Mouse (Mus musculus) small intestine, adult 2 months (tissue): ENCODE data around the gene Arrdc5. TPM values are rescaled to one million over a fixed set of nuclear protein-coding genes. Genes with fewer than 3 reads are reported as not detected.
A peak's percentile ranks its signal among the peaks of the same experiment; 100 is the strongest.

ENCODE experiments used
- H3K27ac ChIP-seq: fragments of 200-500 bp; 2 replicates; pipeline ENCODE4 v1.5.1; 2012; ENCODE audit warnings: low read depth, low read length, control low read depth, inconsistent platforms; ENCODE audit not compliant: insufficient read depth
- H3K27me3 ChIP-seq: fragments of 200-500 bp; 2 replicates; pipeline ENCODE4 v1.6.1; 2012; ENCODE audit warnings: mild to moderate bottlenecking, moderate library complexity, low read length, inconsistent platforms; ENCODE audit not compliant: control insufficient read depth, insufficient read depth
- H3K36me3 ChIP-seq: fragments of 200-500 bp; 2 replicates; pipeline ENCODE4 v1.6.1; 2012; ENCODE audit warnings: mild to moderate bottlenecking, low read length, control low read depth, inconsistent platforms; ENCODE audit not compliant: control insufficient read depth, insufficient read depth
- H3K4me1 ChIP-seq: fragments of 200-500 bp; 2 replicates; pipeline ENCODE4 v1.6.1; 2012; ENCODE audit warnings: low read length, inconsistent platforms, mixed read lengths; ENCODE audit not compliant: control insufficient read depth, insufficient read depth, insufficient read length
- H3K4me3 ChIP-seq: fragments of 200-500 bp; 2 replicates; pipeline ENCODE4 v1.5.1; 2012; ENCODE audit warnings: low read depth, mild to moderate bottlenecking, control low read depth, inconsistent platforms, low read length, moderate library complexity
- CTCF ChIP-seq: fragments of 200-500 bp; IDR thresholded peaks from 2 replicates; pipeline ENCODE4 v1.5.1; 2012; ENCODE audit warnings: low read depth, mild to moderate bottlenecking, control low read depth, inconsistent platforms, low read length, moderate library complexity, mixed read lengths; ENCODE audit not compliant: insufficient replicate concordance, insufficient read length; ENCODE audit errors: extremely low read depth
- POLR2A ChIP-seq: fragments of 200-500 bp; IDR thresholded peaks from 2 replicates; pipeline ENCODE4 v1.6.1; 2012; ENCODE audit warnings: low read depth, mild to moderate bottlenecking, control low read depth, inconsistent platforms, low read length, moderate library complexity
- WGBS: fragments of 180-500 bp; shearing (Covaris S2); methylation state at CpG from one replicate; pipeline ENCODE4 v1.1.7; 2018; 5-methylcytosine and 5-hydroxymethylcytosine counted together
- polyA plus RNA-seq: library from polyadenylated mRNA; depleted of rRNA; stranded (reverse); fragments of >200 nt; gene quantifications from 2 replicates; pipeline ENCODE4 v1.2.3, GENCODE M21; 2012

Arrdc5 gene
- polyA plus RNA-seq, 1 experiment, result not detected

DNA sequence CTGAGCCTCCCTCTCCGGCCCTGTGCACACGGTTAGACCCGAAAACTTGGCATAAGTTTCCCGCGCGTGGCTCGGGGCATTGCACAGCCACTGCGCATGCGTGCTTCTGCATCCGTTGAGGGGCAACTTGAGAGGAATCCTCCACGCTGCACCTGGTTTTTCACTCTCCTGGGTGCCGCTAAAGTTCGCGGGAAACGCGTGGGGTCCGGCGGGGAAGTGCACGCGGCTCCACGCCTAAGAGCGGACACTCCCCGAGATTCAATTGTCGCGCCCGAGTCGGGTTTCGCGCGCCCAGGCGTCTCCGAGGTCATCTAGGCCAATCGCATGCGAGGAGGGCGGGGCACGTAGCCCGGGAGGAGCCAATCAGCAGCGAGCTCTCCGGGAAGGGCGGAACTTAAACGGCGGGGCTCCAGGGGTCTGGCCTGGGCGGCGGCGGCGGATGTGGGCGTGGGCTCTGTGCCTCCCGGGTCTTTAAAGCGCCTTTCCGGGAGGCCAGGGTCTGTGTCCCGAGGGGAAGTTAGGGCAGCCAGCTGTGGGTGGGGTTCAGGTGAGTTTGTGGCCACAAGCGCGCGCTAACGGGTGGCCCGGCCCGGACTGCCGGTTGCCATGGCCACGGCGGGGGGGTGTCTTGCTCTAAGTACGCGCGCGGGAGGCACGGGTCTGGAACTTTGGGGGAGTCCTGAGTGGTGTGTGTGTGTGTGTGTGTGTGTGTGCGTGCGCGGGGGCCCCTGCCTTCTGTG is 3.9 kb upstream of the Arrdc5 start:
- peaks cover 22% of the 10 kb centered on the region for H3K4me1 ChIP-seq
- H3K27ac ChIP-seq, result peak overlapping the region; percentile 31; the same call in 1 of the 2 replicates
- no peak for TF ChIP-seq CTCF
- no peak for TF ChIP-seq POLR2A
- no peaks in the 10 kb centered on the region for H3K27me3 ChIP-seq
- WGBS, result under 1% methylated on average over 68 of the region's 68 CpGs
- H3K36me3 ChIP-seq, result no peaks in the 10 kb centered on the region
- peak overlapping the region; percentile 82 for H3K4me3 ChIP-seq

DNA sequence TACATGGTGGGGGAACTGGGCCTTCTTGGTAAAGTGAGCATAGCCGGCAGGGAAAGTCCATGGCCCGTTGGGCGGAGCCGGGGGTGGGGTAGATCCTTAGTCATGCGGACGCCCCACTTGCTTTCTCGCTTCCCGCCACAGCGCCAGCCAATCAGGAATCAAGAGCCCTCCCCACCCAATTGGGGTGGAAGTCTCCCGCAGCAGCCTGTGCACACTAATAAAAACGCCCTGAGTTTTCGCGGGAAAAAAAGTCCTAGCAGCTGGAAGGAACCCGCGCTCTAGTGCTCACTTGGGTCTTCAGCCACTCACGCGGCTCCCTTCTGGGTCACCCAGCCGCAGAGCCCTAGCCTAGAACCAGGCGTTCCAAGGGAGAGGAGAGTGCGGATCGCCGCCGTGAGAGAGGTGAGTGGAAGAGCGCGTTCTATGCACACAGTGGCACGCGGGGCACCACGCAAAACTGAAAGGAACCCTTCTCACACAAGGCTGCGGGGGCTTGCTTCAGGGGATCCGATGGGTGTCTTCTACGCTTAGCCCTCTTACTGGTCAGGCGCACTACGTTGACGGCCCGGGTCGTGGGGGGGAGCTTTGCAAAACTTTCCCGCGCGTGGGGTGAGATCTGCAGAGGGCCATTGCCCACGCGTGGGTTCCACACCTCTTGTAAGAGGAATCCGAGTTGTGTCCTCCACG is 3.2 kb upstream of the Arrdc5 start, which contains the start of gene Uhrf1:
Gene Uhrf1 (plus strand): TSS at position 162 of the 687 bp plus-strand sequence.
- Histone ChIP-seq H3K27me3 (no peaks in the 10 kb centered on the region), H3K4me3 (peak within 1 kb of the TSS; percentile 82), H3K27ac (peak within 1 kb of the TSS; percentile 31), H3K4me1 (peaks cover 22% of the 10 kb centered on the region), H3K36me3 (no peaks in the 10 kb centered on the region)
- TF ChIP-seq CTCF (no peak), POLR2A (no peak)
- under 1% methylated on average over 43 of the region's 43 CpGs for WGBS

DNA sequence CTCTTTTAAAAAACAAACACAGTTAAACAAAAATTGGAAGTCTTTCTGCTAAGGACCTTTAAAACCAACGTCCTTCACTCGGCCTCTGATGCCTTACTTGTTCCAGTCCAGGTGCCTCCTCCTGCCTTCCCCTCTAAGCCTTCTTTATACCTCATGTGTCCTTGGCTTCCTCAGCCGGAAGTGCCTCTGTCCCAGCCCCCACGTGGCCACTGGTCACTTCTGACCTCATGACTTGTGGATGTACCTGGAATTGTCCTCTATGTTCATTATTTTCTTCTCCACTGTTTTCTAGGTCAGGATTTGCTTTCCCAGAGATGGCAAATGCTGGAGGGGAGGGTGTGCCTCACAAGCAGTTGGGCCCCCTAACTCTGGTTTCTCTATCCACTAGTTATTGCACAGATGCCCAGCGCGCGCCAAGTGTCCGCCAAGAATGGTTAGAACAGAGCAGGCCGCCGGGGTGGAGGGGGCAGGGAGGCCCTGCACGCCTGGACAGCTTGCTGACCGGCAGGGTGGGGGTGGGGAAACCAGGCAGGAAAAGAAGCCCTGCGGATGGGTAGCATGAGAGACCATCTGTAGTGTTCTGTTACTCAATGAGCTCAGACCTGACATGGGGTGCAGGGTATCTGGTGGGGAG is 2.4 kb upstream of the Arrdc5 start:
- H3K27me3 ChIP-seq, result no peaks in the 10 kb centered on the region
- peaks cover 22% of the 10 kb centered on the region for H3K4me1 ChIP-seq
- TF ChIP-seq POLR2A, result no peak
- TF ChIP-seq CTCF, result no peak
- WGBS, result 53% methylated on average over 13 of the region's 13 CpGs
- no peak overlapping the region for H3K4me3 ChIP-seq
- H3K27ac ChIP-seq, result no peak overlapping the region
- no peaks in the 10 kb centered on the region for H3K36me3 ChIP-seq

DNA sequence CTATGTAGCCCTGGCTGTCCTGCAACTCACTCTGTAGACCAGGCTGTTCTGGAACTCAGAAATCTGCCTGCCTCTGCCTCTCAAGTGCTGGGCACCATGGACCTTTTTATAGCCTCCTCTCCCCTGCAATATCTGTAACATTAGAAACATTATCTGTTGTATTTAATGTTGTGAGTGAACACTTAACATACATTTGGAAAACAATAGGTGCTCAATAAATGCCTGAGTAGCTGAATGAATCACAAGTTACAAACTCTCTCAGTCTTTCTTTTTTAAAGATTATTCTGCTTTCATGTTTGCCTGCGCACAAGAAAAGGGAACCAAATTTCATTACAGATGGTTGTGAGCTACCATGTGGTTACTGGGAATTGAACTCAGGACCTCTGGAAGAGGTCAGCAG is 1.8 kb downstream of the Arrdc5 start:
- Histone ChIP-seq H3K27me3 (no peaks in the 10 kb centered on the region), H3K27ac (no peak overlapping the region)

DNA sequence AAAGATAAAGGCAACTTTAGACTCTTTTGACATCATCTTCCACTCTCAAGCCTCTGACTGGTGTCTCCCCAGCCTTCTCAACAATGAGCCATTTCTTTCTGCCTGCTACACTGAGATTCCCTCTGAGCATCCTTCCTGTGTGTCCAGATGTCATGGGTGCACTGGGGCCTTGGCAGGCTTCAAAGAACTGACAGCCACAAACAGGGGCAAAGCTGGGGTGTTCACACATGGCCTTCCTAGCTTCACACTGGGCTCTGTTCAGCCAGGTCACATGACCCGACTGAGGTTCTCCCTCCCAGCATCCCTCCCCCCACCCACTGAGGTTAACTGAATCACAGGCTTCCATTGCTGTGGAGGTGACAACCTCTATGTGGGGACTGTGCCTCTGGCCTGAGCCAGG is 3.9 kb downstream of the Arrdc5 start:
- 75% methylated on average over 1 of the region's 1 CpGs for WGBS

More for the DNA sequence above, 1.8 kb downstream of the Arrdc5 start:
- no peak for TF ChIP-seq POLR2A
- no peak for TF ChIP-seq CTCF
- no peak overlapping the region for H3K4me3 ChIP-seq
- no peaks in the 10 kb centered on the region for H3K36me3 ChIP-seq
- 0 out of 2 replicates have a peak, but pooled peaks cover 7% of the 10 kb centered on the region for H3K4me1 ChIP-seq
- WGBS, result 97% methylated on average over 1 of the region's 1 CpGs

DNA sequence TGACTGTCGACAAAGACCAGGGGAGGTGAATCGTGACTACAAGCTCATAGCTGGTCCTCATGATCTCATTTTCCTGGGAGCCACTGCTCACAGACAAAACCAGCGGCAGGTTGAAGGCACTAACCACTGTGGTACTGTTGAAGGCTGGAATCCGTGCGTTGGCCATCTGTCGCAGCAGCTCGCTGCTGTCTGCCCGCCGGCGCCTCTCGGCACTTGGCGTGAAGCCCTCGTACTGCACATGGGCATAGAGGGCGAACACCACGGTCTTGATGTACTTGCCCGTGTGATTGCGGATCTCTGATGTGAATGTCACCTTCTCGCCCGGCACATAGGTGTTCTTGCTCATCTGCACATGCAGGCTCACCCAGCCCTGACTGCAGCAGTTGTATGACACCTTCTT is 5.8 kb downstream of the Arrdc5 start:
- Histone ChIP-seq H3K36me3 (no peaks in the 10 kb centered on the region), H3K27ac (no peak overlapping the region), H3K4me3 (no peak overlapping the region), H3K27me3 (no peaks in the 10 kb centered on the region), H3K4me1 (peaks cover 4% of the 10 kb centered on the region; the same call in 1 of the 2 replicates)
- TF ChIP-seq CTCF (no peak), POLR2A (no peak)
- 94% methylated on average over 19 of the region's 19 CpGs for WGBS

More for the DNA sequence above, 3.9 kb downstream of the Arrdc5 start:
- Histone ChIP-seq H3K4me3 (no peak overlapping the region), H3K27me3 (no peaks in the 10 kb centered on the region), H3K4me1 (peaks cover 4% of the 10 kb centered on the region; the same call in 1 of the 2 replicates), H3K27ac (no peak overlapping the region), H3K36me3 (no peaks in the 10 kb centered on the region)
- TF ChIP-seq POLR2A (no peak), CTCF (no peak)
